Mouse (Mus musculus): ENCODE measurements at regions not wholly inside any gene's neighbourhood (a gene's known extent, or its start where the extent isn't known, plus 50 kb on each side); places are given as distances from the start of the nearest gene placed in this dataset.

GRCm38 (mm10) chrX:76795304-76795703 lies 192.6 kb upstream of the Cldn34d start:
- peak in 1 of 2 experiments; percentile 4 for DNase-seq (ENCODE audit: extremely low spot score in 1 of 2, low spot score in 2 of 2)
- intact Hi-C loops (cut with DNase I): no loop called here

DNA sequence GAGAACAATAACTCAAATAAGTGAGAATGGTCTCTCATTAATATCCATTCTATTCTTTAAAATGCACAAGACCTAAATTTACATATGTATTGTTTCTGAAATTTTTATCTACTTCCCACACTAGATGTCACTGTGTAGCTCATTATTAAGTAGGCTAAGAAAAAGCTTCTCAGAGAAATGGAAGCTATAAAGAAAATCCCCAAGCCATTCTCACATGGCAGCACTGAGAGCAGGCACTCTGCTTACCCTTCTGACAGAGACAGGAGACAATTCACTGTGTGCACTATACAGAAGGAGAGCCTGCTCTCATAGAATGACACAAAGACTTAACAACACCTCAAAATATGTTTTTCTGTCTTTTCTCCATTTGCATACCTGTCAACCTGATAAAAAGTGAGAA lies 187.9 kb upstream of the Cldn34d start:
- intact Hi-C loops (cut with DNase I): loop anchor here (5.0 kb wide), 1 partner anchor 722 kb away; the partner anchor contains the start of gene Tbl1x
- no peak for DNase-seq (ENCODE audit: extremely low spot score in 1 of 2, low spot score in 2 of 2)

- intact Hi-C loops (cut with DNase I): no loop called here
- DNase-seq (ENCODE audit: extremely low spot score in 1 of 2, low spot score in 2 of 2): no peak
These were observed 177.3 kb upstream of the Cldn34d start for GRCm38 (mm10) chrX:76780044-76780443.
